Mouse (Mus musculus): Measurements from ENCODE around the gene Inca1.

Gene Inca1

DNA sequence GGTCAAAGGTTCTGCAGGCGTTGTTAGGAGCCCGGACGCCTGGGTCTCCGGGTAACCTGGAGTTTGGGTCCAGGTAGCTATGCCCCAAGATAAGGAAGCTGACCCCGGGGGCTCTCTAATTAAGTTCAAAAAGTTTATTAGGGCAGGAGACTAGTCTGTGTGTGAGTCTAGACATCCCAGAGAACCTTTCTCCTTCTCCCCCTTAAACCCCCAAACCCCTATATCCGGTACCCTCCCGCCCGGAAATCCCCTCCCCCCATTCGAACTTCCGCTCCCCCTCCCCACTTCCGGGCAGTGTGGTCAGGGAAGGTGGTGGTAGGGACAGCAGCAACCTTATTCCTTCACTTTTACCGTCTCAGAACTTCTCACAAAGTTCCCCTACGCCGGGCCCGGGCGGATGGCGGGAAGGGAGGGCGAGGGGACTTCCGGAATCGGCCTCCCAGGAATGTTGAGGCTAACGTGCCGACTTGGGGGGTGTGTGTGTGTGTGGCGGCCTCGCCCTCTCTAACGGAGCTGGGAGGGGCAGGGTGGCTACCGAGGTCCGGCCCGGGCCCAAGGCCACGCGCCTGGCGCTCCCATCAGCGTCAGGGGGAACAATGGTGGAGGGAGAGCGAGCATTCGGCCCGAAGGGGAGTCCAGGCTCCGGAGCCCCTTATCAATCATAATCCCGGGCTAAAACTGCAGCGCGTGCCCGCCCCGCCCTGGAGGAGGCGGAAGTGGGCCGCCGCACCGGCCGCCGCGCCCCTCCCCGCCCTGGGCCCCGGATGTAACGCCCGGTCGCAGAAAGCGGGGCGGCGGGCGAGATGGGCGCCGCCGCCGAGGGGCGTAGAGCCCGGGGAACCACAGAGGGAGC lies 46.4 kb downstream of the Inca1 start:
- DNase-seq (ENCODE audit: low read depth, low spot score), result peak; percentile 60

DNA sequence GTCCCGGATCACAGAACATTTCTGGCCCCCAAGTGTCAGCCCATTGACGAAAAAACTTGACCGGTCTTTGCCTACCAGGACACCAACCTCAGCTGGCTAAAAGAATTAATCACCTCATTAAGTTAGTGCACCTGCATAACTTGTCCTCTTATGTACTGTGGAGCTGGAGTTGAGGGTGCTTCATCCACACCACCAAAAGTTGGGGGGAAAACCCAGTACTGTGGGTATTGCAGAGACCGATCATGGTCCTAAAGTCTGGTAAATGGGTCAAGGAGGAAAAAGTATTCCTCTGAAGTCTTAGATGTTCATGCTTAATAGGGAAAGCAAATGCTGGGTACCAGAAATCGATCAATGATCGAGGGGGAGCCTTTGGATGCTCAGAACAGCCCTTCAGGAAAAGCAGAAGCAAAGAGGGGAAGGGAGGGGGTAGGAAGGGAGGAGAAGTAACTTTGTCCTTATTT lies 47.0 kb downstream of the Inca1 start:
- no peak for DNase-seq (ENCODE audit: low read depth, low spot score)

DNA sequence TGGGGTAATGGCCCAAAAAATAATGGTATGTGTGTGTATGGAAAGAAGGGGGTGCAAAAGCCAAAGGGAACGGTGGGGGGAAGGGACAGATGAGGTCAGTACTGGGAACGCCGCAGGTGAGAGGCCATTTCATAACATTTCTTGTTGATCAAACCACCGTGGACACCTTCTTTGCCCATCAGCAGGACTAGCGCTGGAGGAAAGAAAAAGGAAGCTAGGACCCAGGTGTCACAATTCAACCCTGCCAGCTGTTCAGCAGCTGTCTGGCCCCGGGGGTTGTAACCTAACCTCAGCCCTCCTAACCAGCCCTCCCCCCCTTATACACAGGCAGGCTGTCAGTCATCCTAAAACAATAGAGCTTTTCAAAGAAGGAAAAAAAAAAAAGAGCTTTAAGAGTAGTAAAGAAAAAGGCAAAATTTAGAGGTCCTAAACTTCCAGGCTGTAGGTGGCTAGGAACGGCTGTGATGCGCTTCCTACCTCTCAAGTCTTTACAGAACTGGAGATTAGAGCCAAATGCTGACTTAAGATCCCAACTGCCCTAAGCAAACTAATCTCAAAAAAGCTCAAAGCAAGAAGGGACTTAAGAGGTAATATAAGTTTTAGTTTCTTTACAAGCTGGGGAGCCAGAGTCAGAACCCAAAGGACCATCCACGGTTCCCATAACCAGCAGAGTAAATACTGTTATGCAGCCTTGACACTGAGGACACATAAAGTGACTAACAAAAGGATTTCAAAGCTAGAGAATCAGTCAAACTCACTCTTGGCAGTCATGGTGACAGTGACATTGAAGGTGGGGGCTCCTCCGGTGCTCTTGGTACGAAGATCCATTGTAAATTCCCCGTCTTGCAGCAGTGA lies 47.7 kb downstream of the Inca1 start:
- no peak for DNase-seq (ENCODE audit: low read depth, low spot score)

DNA sequence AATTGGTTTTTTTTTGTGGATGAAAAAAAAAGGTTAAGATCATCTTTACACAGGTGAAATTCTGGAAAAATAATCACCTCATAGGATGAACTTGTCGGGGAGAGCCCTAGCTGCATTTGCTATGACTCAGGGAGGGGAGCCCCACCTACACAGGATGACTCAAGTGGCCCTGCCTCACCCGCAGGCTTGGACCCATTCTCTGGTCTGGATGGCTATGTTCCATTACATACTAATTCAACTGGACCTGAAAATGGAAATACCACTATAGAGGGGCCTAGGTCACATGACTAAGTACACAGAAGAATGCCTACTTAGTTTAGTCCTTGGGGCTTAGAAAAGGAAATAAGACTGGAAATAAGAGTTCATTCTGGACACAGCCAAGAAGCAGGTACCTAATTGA lies 48.6 kb downstream of the Inca1 start:
- no peak for DNase-seq (ENCODE audit: low read depth, low spot score)

DNA sequence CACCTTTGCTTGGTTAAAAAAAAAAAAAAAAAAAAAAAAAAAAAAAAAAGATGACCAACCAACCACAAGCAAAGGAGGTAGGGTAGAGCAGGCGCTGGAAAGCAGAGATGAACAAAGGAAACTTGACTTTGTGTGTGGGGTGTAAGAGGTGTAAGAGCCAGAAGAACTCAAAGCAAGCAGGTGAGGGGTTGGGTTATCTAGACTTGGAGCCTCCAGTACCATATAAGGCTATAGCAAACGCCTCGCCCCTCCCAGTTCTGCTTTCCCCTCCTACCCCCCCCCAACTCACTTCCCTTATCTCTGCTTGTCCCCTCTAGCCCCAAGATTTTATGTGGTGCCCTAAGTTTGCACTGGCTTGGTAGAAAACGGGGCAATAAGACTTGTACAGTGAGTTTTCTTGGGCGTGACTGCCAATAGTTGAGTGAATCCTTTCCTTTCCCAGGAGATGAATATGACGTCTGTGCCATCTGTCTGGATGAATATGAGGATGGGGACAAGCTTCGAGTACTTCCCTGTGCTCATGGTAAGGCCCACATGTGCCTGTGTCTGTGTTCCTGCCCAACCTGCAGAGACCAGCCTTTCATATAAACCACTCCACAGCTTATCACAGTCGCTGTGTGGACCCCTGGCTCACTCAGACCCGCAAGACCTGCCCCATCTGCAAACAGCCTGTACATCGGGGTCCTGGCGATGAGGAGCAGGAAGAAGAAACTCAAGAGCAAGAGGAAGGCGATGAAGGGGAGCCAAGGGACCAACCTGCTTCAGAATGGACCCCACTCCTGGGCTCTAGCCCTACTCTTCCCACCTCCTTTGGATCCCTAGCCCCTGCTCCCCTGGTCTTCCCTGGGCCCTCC lies 49.4 kb downstream of the Inca1 start:
- no peak for DNase-seq (ENCODE audit: low read depth, low spot score)

- no peak for DNase-seq (ENCODE audit: low read depth, low spot score)
Measured at GRCm38 (mm10) chr11:70649185-70649734, 50.7 kb downstream of the Inca1 start.

GRCm38 (mm10) chr11:70648512-70648911 lies 51.4 kb downstream of the Inca1 start:
- DNase-seq (ENCODE audit: low read depth, low spot score), result no peak

DNA sequence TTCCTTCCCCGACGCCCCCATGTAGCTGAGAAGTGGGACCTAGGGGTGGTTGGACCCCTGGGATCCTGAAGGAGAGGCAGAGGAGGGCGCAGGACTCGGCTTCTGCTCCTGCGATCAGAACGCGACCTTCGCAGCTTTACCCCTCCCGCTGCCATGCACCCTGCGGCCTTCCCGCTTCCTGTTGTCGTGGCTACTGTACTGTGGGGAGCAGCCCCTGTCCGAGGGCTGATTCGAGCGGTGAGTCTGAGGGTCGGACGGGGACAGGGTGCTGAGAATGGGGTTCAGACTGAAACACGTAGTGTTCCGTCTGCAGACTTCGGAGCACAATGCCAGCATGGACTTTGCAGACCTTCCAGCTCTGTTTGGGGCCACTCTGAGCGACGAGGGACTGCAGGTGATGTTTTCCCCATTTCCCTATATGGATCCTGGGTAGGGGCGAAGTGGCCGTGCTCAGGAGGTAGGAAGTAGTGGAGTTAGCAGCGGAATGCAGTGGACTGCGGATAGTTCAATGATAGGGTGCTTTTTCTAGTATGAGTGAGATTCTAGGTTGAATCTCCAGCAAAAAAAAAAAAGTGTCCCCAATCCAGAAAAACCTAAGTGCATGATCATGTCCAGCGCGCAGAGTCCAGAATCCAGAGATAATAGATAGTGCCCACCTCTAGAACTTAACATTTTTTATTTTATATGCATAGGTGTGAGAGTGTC lies 52.1 kb downstream of the Inca1 start:
- no peak for DNase-seq (ENCODE audit: low read depth, low spot score)

DNA sequence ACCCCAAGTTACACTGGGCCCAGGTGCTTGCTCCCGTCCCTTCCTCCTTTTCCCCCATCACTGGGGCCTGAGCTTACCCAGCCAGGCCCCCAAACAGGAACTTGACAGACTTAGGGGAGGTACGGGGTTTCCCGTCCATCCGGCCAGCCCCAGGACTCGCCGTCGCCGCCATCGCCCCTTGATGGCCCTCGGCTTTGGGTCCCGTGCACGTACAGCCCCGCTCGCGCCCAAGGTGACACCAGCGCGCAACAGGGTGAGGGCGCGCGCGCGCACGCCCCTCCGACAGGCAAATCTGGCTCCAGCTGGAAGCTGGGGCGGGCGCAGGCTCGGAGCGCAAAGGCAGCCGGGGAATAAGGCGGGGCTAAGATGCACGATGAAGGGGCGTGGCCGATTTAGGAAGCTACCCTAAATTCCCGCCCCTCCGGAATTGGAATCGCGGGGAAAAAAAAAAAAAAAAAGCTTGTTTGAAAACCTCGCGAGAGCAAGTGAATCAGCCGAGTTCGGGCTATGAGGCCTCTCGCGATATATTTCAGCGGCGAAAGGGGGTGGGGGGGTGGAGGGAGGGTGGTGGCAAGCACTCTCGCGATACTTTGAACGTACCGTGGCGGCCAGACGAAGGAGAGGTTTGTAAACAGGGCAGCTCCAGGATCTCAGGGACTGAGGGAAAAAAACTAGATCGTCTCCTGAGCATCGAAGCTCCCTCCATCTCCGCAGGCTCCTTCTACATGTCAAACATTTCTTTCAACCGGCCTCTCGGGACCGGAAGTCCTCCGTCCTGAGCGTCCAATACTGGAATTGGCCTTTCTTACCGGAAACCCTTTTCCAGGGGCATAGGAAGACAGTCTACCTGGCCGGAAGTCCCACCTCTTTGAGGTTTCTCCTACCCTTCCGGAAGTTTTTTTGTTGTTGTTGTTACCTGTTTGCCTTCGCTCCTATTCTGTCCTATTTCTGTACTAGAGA lies 53.0 kb downstream of the Inca1 start, which contains the start of the genes Rnf167 and Slc25a11:
Gene Rnf167 (plus strand): TSS at position 545 of the 960 bp plus-strand sequence.
Gene Slc25a11 (minus strand): TSS at position 789 of the 960 bp plus-strand sequence.
- peak; percentile 100 for DNase-seq (ENCODE audit: low read depth, low spot score)

DNA sequence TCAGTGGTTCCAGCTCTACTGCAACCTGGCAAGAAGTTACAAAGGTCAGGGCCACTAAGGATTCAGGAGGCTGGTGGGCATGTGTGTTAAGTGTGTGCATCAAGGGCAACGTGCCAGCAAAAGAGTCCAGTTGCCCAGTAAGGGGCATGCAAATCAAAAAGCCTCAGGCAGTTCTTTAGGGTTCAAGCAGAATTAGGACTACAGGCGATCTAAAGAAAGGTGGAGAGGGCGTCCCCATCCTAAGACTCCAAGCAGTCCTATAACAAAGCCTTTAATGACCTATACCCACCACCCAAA lies 53.7 kb downstream of the Inca1 start:
- DNase-seq (ENCODE audit: low read depth, low spot score), result no peak

DNA sequence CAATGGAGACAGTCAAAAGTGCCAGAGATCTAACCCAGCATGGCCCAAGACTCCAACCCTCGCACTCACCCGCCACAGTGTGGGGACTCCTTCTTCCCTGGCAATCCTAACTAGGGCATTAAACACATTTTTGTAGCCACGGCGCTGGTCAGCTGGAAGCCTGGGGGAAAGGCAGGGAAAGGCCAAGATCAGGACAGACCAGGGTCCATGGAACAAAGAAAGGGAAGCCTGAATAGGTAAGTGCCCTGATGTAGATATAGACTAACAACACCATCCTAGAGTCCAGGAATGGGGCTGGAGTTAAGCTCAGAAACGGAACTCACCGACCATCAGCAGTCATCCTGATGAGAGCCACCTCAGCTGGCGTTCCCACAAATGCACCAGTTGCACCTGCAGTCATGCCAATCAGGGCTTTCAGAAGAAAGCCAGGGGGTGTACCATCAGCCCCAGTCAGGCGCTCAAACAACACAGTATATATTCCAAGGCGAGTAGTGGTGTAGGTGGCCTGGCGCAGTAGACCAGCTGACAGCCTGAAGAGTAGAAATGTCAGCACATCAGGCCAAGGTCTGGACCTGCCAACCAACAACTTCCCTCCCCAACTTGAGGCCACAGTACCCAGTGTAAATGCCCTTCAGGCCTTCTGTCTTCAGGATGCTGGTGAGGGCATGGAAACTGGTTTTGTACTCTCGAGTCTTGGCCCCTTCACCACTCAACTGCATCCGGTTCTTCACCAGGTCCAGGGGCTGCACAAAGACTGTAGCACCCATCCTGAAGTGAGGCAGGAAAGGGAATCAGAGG lies 54.3 kb downstream of the Inca1 start:
- no peak for DNase-seq (ENCODE audit: low read depth, low spot score)

DNA sequence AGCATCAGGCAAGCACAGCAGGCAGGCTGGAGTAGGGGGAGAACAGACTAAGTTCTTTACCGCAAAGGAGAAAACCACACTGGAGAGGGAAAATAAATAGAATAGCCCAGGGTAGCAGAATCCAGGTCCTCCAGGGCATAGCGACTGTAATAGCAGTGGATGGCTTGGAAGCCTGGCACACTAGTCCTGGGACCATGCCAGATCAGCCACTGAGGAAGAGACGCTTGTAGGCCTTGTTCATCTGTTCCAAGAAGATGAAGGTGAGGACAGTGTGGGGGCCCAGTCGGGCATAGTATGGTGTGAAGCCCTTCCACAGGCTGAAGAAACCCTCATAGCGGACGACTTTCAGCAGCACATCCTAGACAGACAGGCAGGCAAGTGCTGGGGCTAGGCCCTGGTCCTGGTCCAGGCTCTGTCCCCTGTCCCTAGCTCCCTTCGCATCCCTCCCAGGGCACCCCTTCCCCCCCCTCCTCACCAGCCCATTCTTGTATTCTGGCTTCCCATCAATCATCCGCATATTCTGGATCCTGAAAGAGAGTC lies 55.3 kb downstream of the Inca1 start:
- no peak for DNase-seq (ENCODE audit: low read depth, low spot score)

GRCm38 (mm10) chr11:70643051-70643450 lies 56.9 kb downstream of the Inca1 start:
- no peak for DNase-seq (ENCODE audit: low read depth, low spot score)

GRCm38 (mm10) chr11:70641241-70641640 lies 58.7 kb downstream of the Inca1 start:
- DNase-seq (ENCODE audit: low read depth, low spot score), result no peak

DNA sequence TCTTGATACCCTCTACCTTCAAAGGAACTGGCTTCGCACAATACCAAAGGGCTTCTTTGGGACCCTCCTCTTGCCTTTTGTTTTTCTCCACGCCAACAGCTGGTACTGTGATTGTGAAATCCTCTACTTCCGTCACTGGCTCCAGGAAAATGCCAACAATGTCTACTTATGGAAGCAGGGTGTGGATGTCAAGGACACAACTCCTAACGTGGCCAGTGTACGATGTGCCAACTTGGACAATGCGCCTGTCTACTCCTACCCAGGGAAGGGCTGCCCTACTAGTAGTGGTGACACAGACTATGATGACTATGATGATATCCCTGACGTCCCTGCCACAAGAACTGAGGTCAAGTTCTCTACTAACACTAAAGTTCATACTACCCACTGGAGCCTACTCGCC lies 60.0 kb downstream of the Inca1 start:
- no peak for DNase-seq (ENCODE audit: low read depth, low spot score)

GRCm38 (mm10) chr11:70638714-70639278 lies 61.2 kb downstream of the Inca1 start, which contains the start of gene Gp1ba:
Gp1ba (plus strand) TSS chr11:70639122.
- DNase-seq (ENCODE audit: low read depth, low spot score), result no peak
